Mouse (Mus musculus) liver, embryonic 11.5 days (tissue): ENCODE measurements at regions not wholly inside any gene's neighbourhood (a gene's known extent, or its start where the extent isn't known, plus 50 kb on each side); places are given as distances from the start of the nearest gene placed in this dataset.

ENCODE experiments used
- ATAC-seq: fragments of 200-750 bp; cut with Nextera tagmentation; replicated peaks from 2 replicates; pipeline ENCODE4 v1.8.0; 2017; ENCODE audit warnings: moderate number of reproducible peaks, mild to moderate bottlenecking, moderate TSS enrichment, moderate library complexity; ENCODE audit not compliant: low FRiP score
- DNase-seq: peaks from one replicate; pipeline ENCODE4 v3.0.0-alpha.2; 2017; ENCODE audit warnings: low spot score
- H3K27ac ChIP-seq: fragments of 300-500 bp; sonication (generic); 2 replicates; pipeline ENCODE4 v1.5.1; 2014; ENCODE audit warnings: mild to moderate bottlenecking, low read depth, low read length, control low read depth
- H3K27me3 ChIP-seq: fragments of 300-500 bp; sonication (generic); replicated peaks from 2 replicates; pipeline ENCODE4 v1.6.1; 2014; ENCODE audit warnings: low read length, mixed read lengths; ENCODE audit not compliant: control insufficient read depth, insufficient read depth
- H3K36me3 ChIP-seq: fragments of 300-500 bp; sonication (generic); 2 replicates; pipeline ENCODE4 v1.6.1; 2014; ENCODE audit warnings: mild to moderate bottlenecking, low read length, moderate library complexity, mixed read lengths; ENCODE audit not compliant: control insufficient read depth, insufficient read depth
- H3K4me1 ChIP-seq: fragments of 300-500 bp; sonication (generic); replicated peaks from 2 replicates; pipeline ENCODE4 v1.6.1; 2014; ENCODE audit warnings: low read length, mixed read lengths; ENCODE audit not compliant: control insufficient read depth, insufficient read depth
- H3K4me2 ChIP-seq: fragments of 300-500 bp; sonication (generic); 2 replicates; pipeline ENCODE4 v1.6.1; 2014; ENCODE audit warnings: mild to moderate bottlenecking, control low read depth, moderate library complexity
- H3K4me3 ChIP-seq: fragments of 300-500 bp; sonication (generic); 2 replicates; pipeline ENCODE4 v1.5.1; 2014; ENCODE audit warnings: low read depth, low read length, control low read depth
- H3K9ac ChIP-seq: fragments of 300-500 bp; sonication (generic); 2 replicates; pipeline ENCODE4 v1.6.1; 2014; ENCODE audit warnings: low read depth, low read length, control low read depth
- H3K9me3 ChIP-seq: fragments of 300-500 bp; sonication (generic); 2 replicates; pipeline ENCODE4 v1.6.1; 2016; ENCODE audit warnings: low read length, inconsistent platforms, mixed read lengths; ENCODE audit not compliant: control insufficient read depth
- WGBS: fragments of 180-500 bp; shearing (Covaris S2); extraction: QIAGEN DNeasy Blood & Tissue Kit; methylation state at CpG from one replicate; pipeline ENCODE4 v1.1.7; 2014; 5-methylcytosine and 5-hydroxymethylcytosine counted together

- H3K4me1 ChIP-seq: no peaks in the 10 kb centered on the region
- H3K4me3 ChIP-seq: no peak overlapping the region
- peak overlapping the region; percentile 51 for H3K4me2 ChIP-seq
- H3K9me3 ChIP-seq: no peaks in the 10 kb centered on the region
- H3K27ac ChIP-seq: no peak overlapping the region
- 36% methylated on average over 18 of the region's 18 CpGs for WGBS
- H3K9ac ChIP-seq: no peak overlapping the region
- peak; percentile 61 for DNase-seq
- ATAC-seq: no peak
- 0 out of 2 replicates have a peak, but pooled peaks cover 3% of the 10 kb centered on the region for H3K27me3 ChIP-seq
- H3K36me3 ChIP-seq: no peaks in the 10 kb centered on the region
Measured at GRCm38 (mm10) chr9:31559506-31560225, 95.4 kb upstream of the Tmem45b start.

GRCm38 (mm10) chr9:31543691-31544052, 79.4 kb upstream of the Tmem45b start:
- Histone ChIP-seq H3K9me3 (no peaks in the 10 kb centered on the region), H3K27me3 (no peaks in the 10 kb centered on the region), H3K4me2 (no peak overlapping the region), H3K36me3 (no peaks in the 10 kb centered on the region), H3K9ac (no peak overlapping the region), H3K4me1 (0 out of 2 replicates have a peak, but pooled peaks cover 2% of the 10 kb centered on the region), H3K4me3 (no peak overlapping the region), H3K27ac (no peak overlapping the region)
- 52% methylated on average over 6 of the region's 6 CpGs for WGBS
- ATAC-seq (no peak), DNase-seq (no peak)

- DNase-seq (peak; percentile 74), ATAC-seq (peak; percentile 61; the same call in 1 of the 2 replicates)
- Histone ChIP-seq H3K27me3 (no peaks in the 10 kb centered on the region), H3K9ac (no peak overlapping the region), H3K36me3 (no peaks in the 10 kb centered on the region), H3K4me3 (no peak overlapping the region), H3K27ac (no peak overlapping the region), H3K4me1 (0 out of 2 replicates have a peak, but pooled peaks cover 2% of the 10 kb centered on the region), H3K4me2 (no peak overlapping the region), H3K9me3 (no peaks in the 10 kb centered on the region)
- 7% methylated on average over 13 of the region's 13 CpGs for WGBS
Measured at GRCm38 (mm10) chr9:31542909-31543690, 78.8 kb upstream of the Tmem45b start.

GRCm38 (mm10) chr9:31541615-31542191, 77.4 kb upstream of the Tmem45b start:
- no peak overlapping the region for H3K9ac ChIP-seq
- DNase-seq: no peak
- H3K27ac ChIP-seq: no peak overlapping the region
- no peak overlapping the region for H3K4me3 ChIP-seq
- ATAC-seq: no peak
- whole genome bisulfite sequencing: 64% methylated on average over 5 of the region's 5 CpGs
- H3K9me3 ChIP-seq: no peaks in the 10 kb centered on the region
- no peaks in the 10 kb centered on the region for H3K36me3 ChIP-seq
- no peak overlapping the region for H3K4me2 ChIP-seq
- H3K4me1 ChIP-seq: 0 out of 2 replicates have a peak, but pooled peaks cover 2% of the 10 kb centered on the region
- H3K27me3 ChIP-seq: no peaks in the 10 kb centered on the region

DNA sequence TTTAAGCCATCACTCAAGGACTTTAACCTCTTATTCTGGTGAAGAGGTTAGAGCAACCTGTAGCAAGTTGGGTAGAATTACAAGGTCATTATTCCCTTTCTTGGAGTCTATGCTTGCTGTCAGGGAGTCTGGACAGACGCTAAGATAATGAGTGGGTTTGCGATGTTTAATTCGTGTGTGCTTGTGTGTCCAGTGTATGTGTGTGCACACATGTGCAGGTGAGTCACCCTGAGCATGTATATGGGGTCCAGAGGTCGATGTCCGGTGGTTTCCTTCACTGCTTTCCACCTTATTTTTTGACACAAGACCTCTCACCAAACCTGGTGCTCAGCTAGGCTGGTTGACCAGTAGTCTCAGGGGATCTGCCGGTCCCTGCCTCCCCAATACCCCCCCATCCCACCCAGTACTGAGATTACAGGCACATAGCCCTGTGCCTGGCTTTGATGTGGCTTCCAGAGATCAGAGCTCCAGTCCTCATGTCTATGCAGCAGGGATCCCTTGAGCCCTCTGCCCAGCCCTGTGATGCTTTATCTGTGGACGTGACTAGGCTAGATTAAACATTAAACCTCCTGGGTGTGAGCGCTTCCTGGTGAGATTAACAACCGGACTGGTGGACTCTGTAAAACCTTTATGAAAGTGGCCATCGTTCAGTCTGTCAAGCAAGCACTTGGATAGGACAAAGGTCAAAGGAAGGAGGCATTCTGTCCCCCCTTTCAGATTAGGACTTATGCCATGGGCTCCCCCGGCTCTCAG, 74.4 kb upstream of the Tmem45b start:
- DNase-seq (no peak), ATAC-seq (peak; percentile 53)
- Histone ChIP-seq H3K9ac (no peak overlapping the region), H3K27me3 (no peaks in the 10 kb centered on the region), H3K4me1 (0 out of 2 replicates have a peak, but pooled peaks cover 2% of the 10 kb centered on the region), H3K9me3 (no peaks in the 10 kb centered on the region), H3K27ac (no peak overlapping the region), H3K36me3 (no peaks in the 10 kb centered on the region), H3K4me3 (no peak overlapping the region), H3K4me2 (no peak overlapping the region)
- WGBS: 71% methylated on average over 11 of the region's 11 CpGs

- Histone ChIP-seq H3K27me3 (no peaks in the 10 kb centered on the region), H3K9ac (no peak overlapping the region), H3K9me3 (no peaks in the 10 kb centered on the region), H3K4me1 (no peaks in the 10 kb centered on the region), H3K27ac (no peak overlapping the region), H3K4me2 (no peak overlapping the region), H3K36me3 (no peaks in the 10 kb centered on the region), H3K4me3 (no peak overlapping the region)
- WGBS: 50% methylated on average over 6 of the region's 6 CpGs
- ATAC-seq: no peak
- no peak for DNase-seq
Measured at GRCm38 (mm10) chr9:31529021-31529420, 64.8 kb upstream of the Tmem45b start.

- 77% methylated on average over 2 of the region's 2 CpGs for WGBS
- H3K9me3 ChIP-seq: no peaks in the 10 kb centered on the region
- no peaks in the 10 kb centered on the region for H3K36me3 ChIP-seq
- ATAC-seq (no peak), DNase-seq (no peak)
- H3K4me1 ChIP-seq: no peaks in the 10 kb centered on the region
- no peak overlapping the region for H3K27ac ChIP-seq
- H3K4me3 ChIP-seq: no peak overlapping the region
- H3K27me3 ChIP-seq: no peaks in the 10 kb centered on the region
- no peak overlapping the region for H3K4me2 ChIP-seq
- H3K9ac ChIP-seq: no peak overlapping the region
Measured at GRCm38 (mm10) chr9:31527216-31527615, 63.0 kb upstream of the Tmem45b start.
